Mouse (Mus musculus): ENCODE data around the gene Setd2. TPM values are rescaled to one million over a fixed set of nuclear protein-coding genes. Genes with fewer than 3 reads are reported as not detected.

The Setd2 gene
- polyA plus RNA-seq, 1 experiment: 49.4 TPM

- Histone ChIP-seq H3K36me3 (ENCODE audit: control insufficient read depth, insufficient read depth, low read length) (peaks cover 1% of the 10 kb centered on the region; the same call in 1 of the 2 replicates), H3K4me1 (ENCODE audit: control insufficient read depth, insufficient read depth, insufficient read length) (peaks cover 11% of the 10 kb centered on the region), H3K27me3 (ENCODE audit: control insufficient read depth, insufficient read depth, low read length) (no peaks in the 10 kb centered on the region), H3K4me3 (ENCODE audit: extremely low read depth, insufficient read depth, insufficient read length) (no peak overlapping the region), H3K27ac (ENCODE audit: insufficient read depth, low read length) (no peak overlapping the region)
- TF ChIP-seq POLR2A (IDR thresholded peaks at IDR 0.05; ENCODE audit: low read depth, low read length) (no peak), CTCF (IDR thresholded peaks at IDR 0.05; ENCODE audit: extremely low read depth, insufficient read depth, insufficient read length, insufficient replicate concordance) (no peak)
- DNase-seq (ENCODE audit: low read depth in 1 of 2, low spot score in 2 of 2): no peak
- 59% methylated on average over 4 of the region's 4 CpGs for WGBS
Measured at GRCm38 (mm10) chr9:110541988-110542387, 9.6 kb downstream of the Setd2 start.

DNA sequence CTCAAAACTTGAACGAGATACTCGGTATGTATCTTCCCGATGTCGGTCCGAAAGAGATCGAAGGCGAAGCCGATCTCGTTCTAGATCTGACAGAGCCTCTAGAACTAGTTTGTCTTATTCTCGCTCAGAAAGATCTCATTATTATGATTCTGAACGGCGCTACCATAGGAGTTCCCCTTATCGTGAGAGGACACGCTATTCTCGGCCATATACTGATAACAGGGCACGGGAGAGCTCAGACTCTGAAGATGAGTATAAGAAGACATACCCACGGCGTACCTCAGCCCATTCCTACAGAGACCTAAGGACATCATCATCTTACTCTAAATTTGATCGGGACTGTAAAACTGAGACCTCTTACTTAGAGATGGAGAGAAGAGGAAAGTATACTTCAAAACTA lies 15.9 kb downstream of the Setd2 start:
- TF ChIP-seq POLR2A (IDR thresholded peaks at IDR 0.05; ENCODE audit: low read depth, low read length) (no peak), CTCF (IDR thresholded peaks at IDR 0.05; ENCODE audit: extremely low read depth, insufficient read depth, insufficient read length, insufficient replicate concordance) (no peak)
- Histone ChIP-seq H3K27me3 (ENCODE audit: control insufficient read depth, insufficient read depth, low read length) (no peaks in the 10 kb centered on the region), H3K36me3 (ENCODE audit: control insufficient read depth, insufficient read depth, low read length) (peaks cover 33% of the 10 kb centered on the region), H3K4me1 (ENCODE audit: control insufficient read depth, insufficient read depth, insufficient read length) (peaks cover 2% of the 10 kb centered on the region; the same call in 1 of the 2 replicates), H3K27ac (ENCODE audit: insufficient read depth, low read length) (no peak overlapping the region), H3K4me3 (ENCODE audit: extremely low read depth, insufficient read depth, insufficient read length) (no peak overlapping the region)
- no peak for DNase-seq (ENCODE audit: low read depth in 1 of 2, low spot score in 2 of 2)
- WGBS: 94% methylated on average over 19 of the region's 19 CpGs

- DNase-seq (ENCODE audit: low read depth in 1 of 2, low spot score in 2 of 2): no peak
- H3K4me1 ChIP-seq (ENCODE audit: control insufficient read depth, insufficient read depth, insufficient read length): no peaks in the 10 kb centered on the region
- H3K27me3 ChIP-seq (ENCODE audit: control insufficient read depth, insufficient read depth, low read length): no peaks in the 10 kb centered on the region
- H3K36me3 ChIP-seq (ENCODE audit: control insufficient read depth, insufficient read depth, low read length): peaks cover 37% of the 10 kb centered on the region
- no peak overlapping the region for H3K27ac ChIP-seq (ENCODE audit: insufficient read depth, low read length)
- TF ChIP-seq POLR2A (IDR thresholded peaks at IDR 0.05; ENCODE audit: low read depth, low read length) (no peak), CTCF (IDR thresholded peaks at IDR 0.05; ENCODE audit: extremely low read depth, insufficient read depth, insufficient read length, insufficient replicate concordance) (no peak)
- no peak overlapping the region for H3K4me3 ChIP-seq (ENCODE audit: extremely low read depth, insufficient read depth, insufficient read length)
Measured at GRCm38 (mm10) chr9:110568309-110568708, 35.9 kb downstream of the Setd2 start.

- TF ChIP-seq POLR2A (IDR thresholded peaks at IDR 0.05; ENCODE audit: low read depth, low read length): no peak
- no peak for TF ChIP-seq CTCF (IDR thresholded peaks at IDR 0.05; ENCODE audit: extremely low read depth, insufficient read depth, insufficient read length, insufficient replicate concordance)
- Histone ChIP-seq H3K27me3 (ENCODE audit: control insufficient read depth, insufficient read depth, low read length) (no peaks in the 10 kb centered on the region), H3K4me1 (ENCODE audit: control insufficient read depth, insufficient read depth, insufficient read length) (no peaks in the 10 kb centered on the region), H3K36me3 (ENCODE audit: control insufficient read depth, insufficient read depth, low read length) (peaks cover 10% of the 10 kb centered on the region), H3K27ac (ENCODE audit: insufficient read depth, low read length) (no peak overlapping the region), H3K4me3 (ENCODE audit: extremely low read depth, insufficient read depth, insufficient read length) (no peak overlapping the region)
- WGBS: 92% methylated on average over 2 of the region's 2 CpGs
- DNase-seq (ENCODE audit: low read depth in 1 of 2, low spot score in 2 of 2): no peak
Measured at GRCm38 (mm10) chr9:110582161-110582560, 49.8 kb downstream of the Setd2 start.

GRCm38 (mm10) chr9:110583521-110583920 lies 51.1 kb downstream of the Setd2 start:
- 90% methylated on average over 1 of the region's 1 CpGs for WGBS
- Histone ChIP-seq H3K4me3 (ENCODE audit: extremely low read depth, insufficient read depth, insufficient read length) (no peak overlapping the region), H3K4me1 (ENCODE audit: control insufficient read depth, insufficient read depth, insufficient read length) (no peaks in the 10 kb centered on the region), H3K36me3 (ENCODE audit: control insufficient read depth, insufficient read depth, low read length) (peaks cover 8% of the 10 kb centered on the region), H3K27ac (ENCODE audit: insufficient read depth, low read length) (no peak overlapping the region), H3K27me3 (ENCODE audit: control insufficient read depth, insufficient read depth, low read length) (no peaks in the 10 kb centered on the region)
- no peak for TF ChIP-seq POLR2A (IDR thresholded peaks at IDR 0.05; ENCODE audit: low read depth, low read length)
- no peak for TF ChIP-seq CTCF (IDR thresholded peaks at IDR 0.05; ENCODE audit: extremely low read depth, insufficient read depth, insufficient read length, insufficient replicate concordance)
- DNase-seq (ENCODE audit: low read depth in 1 of 2, low spot score in 2 of 2): no peak

GRCm38 (mm10) chr9:110611471-110611870 lies 79.1 kb downstream of the Setd2 start:
- Histone ChIP-seq H3K27ac (ENCODE audit: insufficient read depth, low read length) (no peak overlapping the region), H3K4me3 (ENCODE audit: extremely low read depth, insufficient read depth, insufficient read length) (no peak overlapping the region), H3K4me1 (ENCODE audit: control insufficient read depth, insufficient read depth, insufficient read length) (no peaks in the 10 kb centered on the region), H3K27me3 (ENCODE audit: control insufficient read depth, insufficient read depth, low read length) (no peaks in the 10 kb centered on the region), H3K36me3 (ENCODE audit: control insufficient read depth, insufficient read depth, low read length) (peaks cover 28% of the 10 kb centered on the region)
- no peak for TF ChIP-seq CTCF (IDR thresholded peaks at IDR 0.05; ENCODE audit: extremely low read depth, insufficient read depth, insufficient read length, insufficient replicate concordance)
- TF ChIP-seq POLR2A (IDR thresholded peaks at IDR 0.05; ENCODE audit: low read depth, low read length): no peak
- 86% methylated on average over 3 of the region's 3 CpGs for WGBS
- no peak for DNase-seq (ENCODE audit: low read depth in 1 of 2, low spot score in 2 of 2)

- DNase-seq (ENCODE audit: low read depth in 1 of 2, low spot score in 2 of 2): no peak
- 68% methylated on average over 3 of the region's 3 CpGs for WGBS
- H3K4me3 ChIP-seq (ENCODE audit: extremely low read depth, insufficient read depth, insufficient read length): no peak overlapping the region
- no peaks in the 10 kb centered on the region for H3K4me1 ChIP-seq (ENCODE audit: control insufficient read depth, insufficient read depth, insufficient read length)
- TF ChIP-seq CTCF (IDR thresholded peaks at IDR 0.05; ENCODE audit: extremely low read depth, insufficient read depth, insufficient read length, insufficient replicate concordance) (no peak), POLR2A (IDR thresholded peaks at IDR 0.05; ENCODE audit: low read depth, low read length) (no peak)
- H3K36me3 ChIP-seq (ENCODE audit: control insufficient read depth, insufficient read depth, low read length): peaks cover 40% of the 10 kb centered on the region
- H3K27ac ChIP-seq (ENCODE audit: insufficient read depth, low read length): no peak overlapping the region
- H3K27me3 ChIP-seq (ENCODE audit: control insufficient read depth, insufficient read depth, low read length): no peaks in the 10 kb centered on the region
Measured at GRCm38 (mm10) chr9:110617081-110617480, 84.7 kb downstream of the Setd2 start.
